Mouse (Mus musculus) megakaryocyte progenitor cell, adult 5-6 weeks (primary cell): ENCODE results near the gene Olfr1199. TPM values are rescaled to one million over a fixed set of nuclear protein-coding genes. Genes with fewer than 3 reads are reported as not detected.

ENCODE experiments used
- ATAC-seq: replicated peaks from 2 replicates; pipeline ENCODE4 v1.8.0; 2016; ENCODE audit warnings: mild to moderate bottlenecking, moderate TSS enrichment, inconsistent platforms; ENCODE audit not compliant: poor library complexity
- total RNA-seq, 2 experiments: library from RNA; stranded (forward) in 1 of 2; stranded (reverse) in 1 of 2; fragments of 157-497, 149-512 nt in 1 of 2; fragments of 200-1000 nt in 1 of 2; gene quantifications; 2 replicates each; pipeline versions ENCODE4 v1.2.3 to v1.2.4; 2015 to 2017

The Olfr1199 gene
- not detected in 2 replicates for total RNA-seq (2015)
- not detected in 2 replicates for total RNA-seq (2017)

DNA sequence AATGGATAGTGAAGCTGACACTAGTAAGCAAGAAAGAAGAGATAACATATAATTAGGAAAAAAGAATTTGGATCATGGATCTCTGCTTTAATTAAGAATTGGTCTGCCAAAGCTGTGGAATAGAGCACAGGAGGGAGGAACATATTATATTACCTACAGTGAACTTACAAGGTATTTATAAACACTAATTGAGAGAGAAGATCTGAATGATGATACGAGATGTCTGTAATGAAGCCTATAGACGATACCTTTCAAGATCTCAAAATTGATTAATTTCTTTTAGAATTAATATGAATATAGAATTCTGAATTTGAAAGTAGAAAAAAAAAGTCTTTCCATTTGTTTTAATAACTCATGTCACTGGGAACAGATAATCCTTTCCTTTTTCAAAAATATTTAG is at the start of gene Olfr1199:
Gene Olfr1199 (minus strand): TSS at position 101 of the 400 bp plus-strand sequence.
- no peak for ATAC-seq

DNA sequence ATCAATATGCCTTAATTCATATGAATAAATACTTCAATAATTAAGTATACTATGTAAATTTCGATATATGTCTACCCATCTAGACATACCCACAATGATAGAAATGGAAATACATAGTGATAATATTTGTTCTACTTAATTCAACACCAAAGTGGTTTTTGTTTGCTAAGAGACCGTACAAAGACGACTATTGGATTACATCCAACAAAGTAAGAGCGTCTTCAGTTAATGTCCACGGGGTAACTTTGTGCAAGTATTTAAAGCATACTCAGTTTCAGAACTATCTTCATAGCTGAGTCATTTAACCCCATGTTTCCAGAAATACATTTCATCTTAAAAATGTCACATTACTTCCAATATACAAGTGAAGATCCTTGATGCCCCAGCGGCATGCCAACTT is 32.5 kb upstream of the Olfr1199 start, which contains the start of gene Olfr1201:
Gene Olfr1201 (plus strand): TSS at position 301 of the 400 bp plus-strand sequence.
- ATAC-seq = no peak

DNA sequence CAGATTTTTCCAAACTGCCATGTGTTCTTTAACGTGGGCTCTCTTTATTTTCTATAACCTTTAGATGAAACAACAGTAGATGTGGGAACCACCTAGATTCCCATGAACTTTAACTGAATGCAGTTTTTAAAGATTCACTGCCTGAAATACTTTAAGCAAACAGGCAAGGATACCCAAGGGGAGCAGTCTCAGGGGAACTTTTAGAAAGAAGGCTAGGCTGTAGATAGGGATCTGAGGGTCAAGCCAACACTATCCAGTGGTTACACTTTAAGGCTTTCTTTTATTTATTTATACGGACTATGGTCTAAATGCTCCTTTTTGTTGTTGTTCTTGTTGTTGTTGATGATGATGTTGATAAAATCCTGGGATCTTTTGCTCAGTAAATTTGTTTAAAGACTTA is 10.1 kb upstream of the Olfr1199 start, which contains the start of gene Olfr1200:
Gene Olfr1200 (minus strand): TSS at position 101 of the 400 bp plus-strand sequence.
- ATAC-seq = no peak

DNA sequence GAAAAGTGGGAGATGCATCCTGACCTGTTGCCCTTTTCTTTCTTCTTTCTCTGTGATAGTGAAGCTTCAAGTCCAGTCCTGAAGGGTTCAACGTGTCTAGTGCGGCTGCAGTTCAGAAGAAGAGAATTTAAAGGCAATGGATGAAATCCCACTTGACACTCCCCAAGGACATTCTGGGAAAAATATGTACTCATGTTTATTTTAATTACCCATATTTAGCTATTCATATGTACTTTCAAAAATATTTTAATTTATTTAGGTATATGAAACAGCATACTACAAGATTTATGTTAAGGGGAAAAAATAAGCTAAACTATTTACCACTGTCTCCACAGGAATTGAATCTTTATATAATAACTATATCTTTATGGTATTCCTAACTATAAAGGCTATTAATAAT is 9.0 kb downstream of the Olfr1199 start, which contains the start of gene Olfr1198:
Gene Olfr1198 (minus strand): TSS at position 101 of the 400 bp plus-strand sequence.
- ATAC-seq = no peak

DNA sequence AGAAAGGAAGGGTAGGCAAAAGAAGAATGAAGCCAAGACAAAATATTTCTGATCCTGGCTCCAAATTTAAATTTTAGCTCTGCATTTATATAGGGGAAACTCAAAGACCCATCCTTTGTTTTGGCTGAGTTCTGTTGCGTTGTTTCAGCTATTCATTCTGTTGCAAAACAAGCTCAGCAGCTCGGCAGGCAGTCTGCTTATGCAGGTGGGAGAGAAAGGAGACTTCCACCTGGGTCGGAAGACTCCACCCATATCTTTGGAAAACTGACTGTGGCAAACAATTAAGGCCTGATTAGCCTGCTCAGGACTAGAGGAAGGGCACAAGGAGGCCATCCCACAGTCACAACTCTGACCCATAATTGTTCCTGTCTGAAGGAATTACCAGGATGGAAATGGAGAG is 16.9 kb downstream of the Olfr1199 start:
- ATAC-seq = no peak

DNA sequence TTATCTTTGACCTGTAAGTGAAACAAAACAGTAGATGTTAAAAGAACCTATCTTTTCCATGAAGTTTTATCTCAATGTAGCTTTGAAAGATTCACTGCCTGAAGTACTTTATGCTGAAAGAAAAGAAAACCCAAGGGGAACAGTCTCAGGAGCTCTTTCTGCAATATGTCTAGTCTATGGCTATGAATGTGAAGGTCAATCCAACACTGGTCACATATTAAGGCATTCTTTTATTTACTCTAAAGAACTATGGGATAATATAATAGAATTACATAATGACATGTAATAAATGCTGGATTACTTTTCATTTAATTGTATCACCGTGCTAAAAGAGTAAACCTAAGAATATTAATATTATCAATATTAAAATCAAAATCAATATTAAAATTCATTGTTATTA is 28.0 kb downstream of the Olfr1199 start, which contains the start of gene Olfr1197:
Gene Olfr1197 (minus strand): TSS at position 101 of the 400 bp plus-strand sequence.
- no peak for ATAC-seq

GRCm38 (mm10) chr2:88704497-88704896 is 55.8 kb downstream of the Olfr1199 start, which contains the start of gene Olfr1196:
Gene Olfr1196 (minus strand): TSS chr2:88704597.
- ATAC-seq = no peak

Other genes starting within 250 kb of the Olfr1199 start
- gene Olfr1186, start 241.9 kb downstream of the Olfr1199 start, total RNA-seq (2015) = not detected in 2 replicates
- not detected in 2 replicates for gene Olfr1186, start 241.9 kb downstream of the Olfr1199 start, total RNA-seq (2017)
- not detected in 2 replicates for gene Olfr1188, start 203.5 kb downstream of the Olfr1199 start, total RNA-seq (2015)
- not detected in 2 replicates for gene Olfr1188, start 203.5 kb downstream of the Olfr1199 start, total RNA-seq (2017)
- gene Olfr1189, start 174.0 kb downstream of the Olfr1199 start, total RNA-seq (2015) = not detected in 2 replicates
- not detected in 2 replicates for gene Olfr1189, start 174.0 kb downstream of the Olfr1199 start, total RNA-seq (2017)
- gene Olfr1191-ps1, start 119.9 kb downstream of the Olfr1199 start, total RNA-seq (2015) = not detected in 2 replicates
- not detected in 2 replicates for gene Olfr1191-ps1, start 119.9 kb downstream of the Olfr1199 start, total RNA-seq (2017)
- not detected in 2 replicates for gene Olfr1192-ps1, start 112.0 kb downstream of the Olfr1199 start, total RNA-seq (2015)
- gene Olfr1192-ps1, start 112.0 kb downstream of the Olfr1199 start, total RNA-seq (2017) = not detected in 2 replicates
- gene Olfr1193, start 84.8 kb downstream of the Olfr1199 start, total RNA-seq (2015) = not detected in 2 replicates
- gene Olfr1193, start 84.8 kb downstream of the Olfr1199 start, total RNA-seq (2017) = not detected in 2 replicates
- not detected in 2 replicates for gene Olfr1195, start 71.3 kb downstream of the Olfr1199 start, total RNA-seq (2015)
- gene Olfr1195, start 71.3 kb downstream of the Olfr1199 start, total RNA-seq (2017) = not detected in 2 replicates
- not detected in 2 replicates for gene Olfr1196, start 55.9 kb downstream of the Olfr1199 start, total RNA-seq (2015)
- not detected in 2 replicates for gene Olfr1196, start 55.9 kb downstream of the Olfr1199 start, total RNA-seq (2017)
- not detected in 2 replicates for gene Olfr1197, start 28.1 kb downstream of the Olfr1199 start, total RNA-seq (2015)
- not detected in 2 replicates for gene Olfr1197, start 28.1 kb downstream of the Olfr1199 start, total RNA-seq (2017)
- not detected in 2 replicates for gene Olfr1198, start 9.1 kb downstream of the Olfr1199 start, total RNA-seq (2015)
- gene Olfr1198, start 9.1 kb downstream of the Olfr1199 start, total RNA-seq (2017) = not detected in 2 replicates
- gene Olfr1200, start 10.0 kb upstream of the Olfr1199 start, total RNA-seq (2015) = not detected in 2 replicates
- gene Olfr1200, start 10.0 kb upstream of the Olfr1199 start, total RNA-seq (2017) = not detected in 2 replicates
- not detected in 2 replicates for gene Olfr1201, start 32.6 kb upstream of the Olfr1199 start, total RNA-seq (2015)
- not detected in 2 replicates for gene Olfr1201, start 32.6 kb upstream of the Olfr1199 start, total RNA-seq (2017)
- not detected in 2 replicates for gene Olfr1202, start 54.0 kb upstream of the Olfr1199 start, total RNA-seq (2015)
- gene Olfr1202, start 54.0 kb upstream of the Olfr1199 start, total RNA-seq (2017) = not detected in 2 replicates
- gene Olfr1205, start 69.3 kb upstream of the Olfr1199 start, total RNA-seq (2015) = not detected in 2 replicates
- not detected in 2 replicates for gene Olfr1205, start 69.3 kb upstream of the Olfr1199 start, total RNA-seq (2017)
- gene Olfr1204, start 88.8 kb upstream of the Olfr1199 start, total RNA-seq (2015) = not detected in 2 replicates
- gene Olfr1204, start 88.8 kb upstream of the Olfr1199 start, total RNA-seq (2017) = not detected in 2 replicates
- not detected in 2 replicates for gene Olfr1206, start 102.8 kb upstream of the Olfr1199 start, total RNA-seq (2015)
- gene Olfr1206, start 102.8 kb upstream of the Olfr1199 start, total RNA-seq (2017) = not detected in 2 replicates
- not detected in 2 replicates for gene Olfr1208, start 141.8 kb upstream of the Olfr1199 start, total RNA-seq (2015)
- not detected in 2 replicates for gene Olfr1208, start 141.8 kb upstream of the Olfr1199 start, total RNA-seq (2017)
- not detected in 2 replicates for gene Olfr1209, start 154.7 kb upstream of the Olfr1199 start, total RNA-seq (2015)
- not detected in 2 replicates for gene Olfr1209, start 154.7 kb upstream of the Olfr1199 start, total RNA-seq (2017)
- not detected in 2 replicates for gene Olfr1211, start 177.6 kb upstream of the Olfr1199 start, total RNA-seq (2015)
- gene Olfr1211, start 177.6 kb upstream of the Olfr1199 start, total RNA-seq (2017) = not detected in 2 replicates
- gene Olfr1212, start 193.5 kb upstream of the Olfr1199 start, total RNA-seq (2015) = not detected in 2 replicates
- gene Olfr1212, start 193.5 kb upstream of the Olfr1199 start, total RNA-seq (2017) = not detected in 2 replicates
- not detected in 2 replicates for gene Gm13762, start 219.8 kb upstream of the Olfr1199 start, total RNA-seq (2015)
- gene Gm13762, start 219.8 kb upstream of the Olfr1199 start, total RNA-seq (2017) = not detected in 2 replicates
- gene Olfr1214, start 232.2 kb upstream of the Olfr1199 start, total RNA-seq (2015) = not detected in 2 replicates
- gene Olfr1214, start 232.2 kb upstream of the Olfr1199 start, total RNA-seq (2017) = not detected in 2 replicates
- not detected in 2 replicates for gene Olfr1215, start 246.5 kb upstream of the Olfr1199 start, total RNA-seq (2015)
- gene Olfr1215, start 246.5 kb upstream of the Olfr1199 start, total RNA-seq (2017) = not detected in 2 replicates